In the genomic region with DNA sequence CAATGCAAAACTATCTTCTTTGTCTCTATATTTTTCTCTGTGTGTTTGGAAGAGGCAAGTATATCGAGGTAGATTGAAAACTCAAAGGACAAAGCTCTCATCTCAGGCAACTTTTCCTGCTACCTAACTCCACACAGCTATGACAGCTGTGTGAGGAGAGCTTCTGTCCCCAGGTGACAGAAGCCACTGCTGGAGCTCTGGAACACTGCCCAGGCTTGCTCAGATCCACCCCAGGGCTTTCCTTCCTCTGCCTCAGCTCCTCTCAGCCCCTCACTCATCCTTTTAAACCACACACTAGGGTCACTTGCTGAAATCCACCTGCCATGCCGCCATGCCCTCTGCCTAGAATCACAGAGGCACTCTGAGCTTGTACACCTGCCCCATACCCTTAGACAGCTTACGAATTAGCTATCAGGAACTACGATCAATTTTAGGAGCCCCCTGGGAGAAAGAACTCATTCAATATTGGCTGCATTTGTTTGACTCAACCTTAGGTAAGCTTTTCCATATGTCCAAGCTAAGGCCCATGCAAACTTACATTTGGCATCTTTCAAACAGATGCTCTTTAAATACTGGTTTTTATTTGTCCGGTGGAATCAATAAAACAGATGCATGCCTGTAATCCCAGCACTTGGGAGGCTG, we compare ENCODE assay signal across 21 mouse cellular contexts.
A peak's percentile ranks its signal among the peaks of the same experiment; 100 is the strongest.
DNase-seq lines count a peak whose midpoint lies in the region; ATAC-seq lines count a peak whose summit lies in the region.
"Had no signal": no experiment of that assay in that cellular context is flagged by ENCODE, and none has a peak within 500 bp of the region (broad histone marks: within the 10 kb centered on the region; RNA-seq: fewer than 3 reads in every experiment).

No protein-coding gene starts in this region.

- no peaks in the 10 kb centered on the region for H3K27me3 ChIP-seq in embryonic facial prominence, embryonic 10.5 days (replicated peaks; ENCODE audit: low read depth, poor library complexity, severe bottlenecking)
- no peaks in the 10 kb centered on the region for H3K27me3 ChIP-seq in limb, embryonic 10.5 days (ENCODE audit: low read depth, poor library complexity, severe bottlenecking)
- H3K27me3 ChIP-seq in midbrain, embryonic 16.5 days (ENCODE audit: control insufficient read depth, insufficient read depth, low read depth, low read length), result no peaks in the 10 kb centered on the region
- H3K27me3 ChIP-seq: limb, embryonic 15.5 days; neural tube, embryonic 12.5 days had no signal

- H3K36me3 ChIP-seq in embryonic facial prominence, embryonic 10.5 days (replicated peaks), result no peaks in the 10 kb centered on the region
- no peaks in the 10 kb centered on the region for H3K36me3 ChIP-seq in limb, embryonic 10.5 days
- no peaks in the 10 kb centered on the region for H3K36me3 ChIP-seq in midbrain, embryonic 16.5 days (ENCODE audit: control insufficient read depth, insufficient read depth, low read length)
- H3K36me3 ChIP-seq: forebrain, embryonic 10.5 days; limb, embryonic 15.5 days; neural tube, embryonic 12.5 days had no signal

- whole genome bisulfite sequencing in embryonic facial prominence, embryonic 10.5 days, result 56% methylated on average over 5 of the region's 5 CpGs
- WGBS in limb, embryonic 10.5 days, result 70% methylated on average over 5 of the region's 5 CpGs
- 65% methylated on average over 5 of the region's 5 CpGs for WGBS in midbrain, embryonic 16.5 days

- peaks cover 16% of the 10 kb centered on the region for H3K4me1 ChIP-seq in embryonic facial prominence, embryonic 10.5 days
- peaks cover 41% of the 10 kb centered on the region for H3K4me1 ChIP-seq in limb, embryonic 10.5 days
- peaks cover 11% of the 10 kb centered on the region for H3K4me1 ChIP-seq in midbrain, embryonic 16.5 days (ENCODE audit: control insufficient read depth, insufficient read depth, low read length)
- H3K4me1 ChIP-seq: megakaryocyte, embryonic 14.5 days had no signal

- H3K9me3 ChIP-seq in embryonic facial prominence, embryonic 10.5 days, result no peaks in the 10 kb centered on the region
- H3K9me3 ChIP-seq in limb, embryonic 10.5 days (replicated peaks), result no peaks in the 10 kb centered on the region
- H3K9me3 ChIP-seq in midbrain, embryonic 16.5 days (replicated peaks; ENCODE audit: control insufficient read depth, low read length, poor library complexity, severe bottlenecking), result no peaks in the 10 kb centered on the region
- H3K9me3 ChIP-seq: forebrain, embryonic 10.5 days; limb, embryonic 15.5 days; megakaryocyte, embryonic 14.5 days; neural tube, embryonic 12.5 days had no signal

- no peak; the same call in 1 of the 2 replicates for ATAC-seq in midbrain, embryonic 16.5 days
- ATAC-seq in megakaryocyte progenitor cell, adult 5-6 weeks (replicated peaks; ENCODE audit: poor library complexity), result no peak

- no peak overlapping the region for H3K9ac ChIP-seq in midbrain, embryonic 16.5 days (ENCODE audit: low read depth, low read length)
- H3K9ac ChIP-seq: limb, embryonic 15.5 days; liver, embryonic 14.5 days; lung, embryonic 14.5 days; neural tube, embryonic 12.5 days had no signal

- intact Hi-C loops in left cerebral cortex, postnatal 4 days (cut with DNase I), result no loop called here

- peak; percentile 13 for DNase-seq in left cerebral cortex, postnatal 4 days
- no peak for DNase-seq in left cerebral cortex, adult 8-10 months (ENCODE audit: low spot score in 2 of 2)
- no peak for DNase-seq in embryonic facial prominence, embryonic 10.5 days (ENCODE audit: low spot score)
- DNase-seq in limb, embryonic 10.5 days (ENCODE audit: low spot score), result no peak
- DNase-seq in thymus, postnatal 10 days (ENCODE audit: low spot score in 2 of 2), result no peak
- DNase-seq: adrenal gland, postnatal 10 days; cerebellum, adult 2 months; cerebellum, postnatal 25 days; kidney, adult 2 months; layer of hippocampus, adult 9-11 months; thymus, postnatal 14 days had no signal

- peak overlapping the region; percentile 40; the same call in 1 of the 2 replicates for H3K27ac ChIP-seq in embryonic facial prominence, embryonic 10.5 days (replicated peaks)
- peak overlapping the region; percentile 77 for H3K27ac ChIP-seq in limb, embryonic 10.5 days
- H3K27ac ChIP-seq in midbrain, embryonic 16.5 days (ENCODE audit: low read length), result peak overlapping the region; percentile 17
- H3K27ac ChIP-seq: forebrain, embryonic 10.5 days; kidney, postnatal 0 days; limb, embryonic 15.5 days; liver, embryonic 14.5 days; neural tube, embryonic 12.5 days had no signal

- no peak overlapping the region for H3K4me3 ChIP-seq in embryonic facial prominence, embryonic 10.5 days
- no peak overlapping the region for H3K4me3 ChIP-seq in limb, embryonic 10.5 days
- H3K4me3 ChIP-seq in midbrain, embryonic 16.5 days (ENCODE audit: low read depth, low read length), result no peak overlapping the region
- H3K4me3 ChIP-seq: forebrain, embryonic 10.5 days; limb, embryonic 15.5 days; megakaryocyte, embryonic 14.5 days; neural tube, embryonic 12.5 days had no signal

- H3K4me2 ChIP-seq in midbrain, embryonic 16.5 days (ENCODE audit: low read length), result no peak overlapping the region
- H3K4me2 ChIP-seq: heart, embryonic 11.5 days; limb, embryonic 15.5 days; lung, embryonic 14.5 days; neural tube, embryonic 12.5 days had no signal

Comparison
In these comparisons a context has a peak if more than half of its experiments do, and no peak if none do; other contexts are left out.
1. H3K27ac ChIP-seq: peak in every context shown above with its lines; median percentile 77 in limb, embryonic 10.5 days; 40 in embryonic facial prominence, embryonic 10.5 days; 17 in midbrain, embryonic 16.5 days.